Mouse (Mus musculus) CH12.LX (cell line): ENCODE data around the gene Rhbg. TPM values are rescaled to one million over a fixed set of nuclear protein-coding genes. Genes with fewer than 3 reads are reported as not detected.

Experiments
- DNase-seq: peaks from one replicate; pipeline ENCODE4 v3.0.0-alpha.2; 2013; ENCODE audit errors: extremely low read depth
- H3K27ac ChIP-seq: 2 replicates; pipeline ENCODE4 v1.5.1; 2012; ENCODE audit warnings: low read depth, mild to moderate bottlenecking, control low read depth, moderate library complexity; ENCODE audit not compliant: insufficient read depth
- H3K27me3 ChIP-seq: replicated peaks from 2 replicates; pipeline ENCODE3; 2012; ENCODE audit warnings: inconsistent platforms
- H3K36me3 ChIP-seq, 2 experiments: replicated peaks in 1 of 2; 2 replicates each; pipeline versions ENCODE3 to v1.6.1; 2012; ENCODE audit warnings: inconsistent platforms in 1 of 2, low read length in 1 of 2, mild to moderate bottlenecking in 1 of 2, mixed read lengths in 1 of 2, moderate library complexity in 1 of 2; ENCODE audit not compliant: control insufficient read depth in 1 of 2, insufficient read depth in 1 of 2
- H3K4me1 ChIP-seq, 2 experiments: 2 replicates each; pipeline ENCODE4 v1.6.1; 2012; ENCODE audit warnings: inconsistent platforms in 1 of 2, moderate library complexity in 1 of 2; ENCODE audit not compliant: insufficient read depth in 2 of 2, control insufficient read depth in 1 of 2
- H3K4me2 ChIP-seq: 2 replicates; pipeline ENCODE4 v1.6.1; 2012; ENCODE audit warnings: low read depth, mild to moderate bottlenecking, control low read depth; ENCODE audit not compliant: poor library complexity, insufficient read depth, severe bottlenecking
- H3K4me3 ChIP-seq, 3 experiments: fragments of 150-350 bp in 1 of 3; sonication (generic) in 1 of 3; replicated peaks in 1 of 3; 2 replicates each; pipeline versions ENCODE3 to v1.5.1; 2011 to 2012; ENCODE audit warnings: low read depth in 2 of 3, low read length in 2 of 3, mild to moderate bottlenecking in 2 of 3, moderate library complexity in 2 of 3, control low read depth in 1 of 3, improper control_type of control experiment in 1 of 3, inconsistent platforms in 1 of 3, mixed read lengths in 1 of 3; ENCODE audit not compliant: poor library complexity in 1 of 3
- H3K79me2 ChIP-seq: replicated peaks from 2 replicates; pipeline ENCODE4 v1.6.1; 2012; ENCODE audit warnings: mild to moderate bottlenecking, moderate library complexity; ENCODE audit not compliant: control insufficient read depth, poor library complexity, insufficient read depth, severe bottlenecking; ENCODE audit errors: extremely low read depth
- H3K9ac ChIP-seq: 2 replicates; pipeline ENCODE4 v1.6.1; 2012; ENCODE audit warnings: low read depth, mild to moderate bottlenecking, control low read depth, moderate library complexity; ENCODE audit not compliant: insufficient read depth
- H3K9me3 ChIP-seq: replicated peaks from 2 replicates; pipeline ENCODE3; 2012; ENCODE audit warnings: low read length, inconsistent platforms, mixed read lengths
- BHLHE40 ChIP-seq: IDR thresholded peaks from 2 replicates; pipeline ENCODE4 v1.6.1; 2011; ENCODE audit warnings: mild to moderate bottlenecking, low read depth, low read length, improper control_type of control experiment
- CTCF ChIP-seq, 2 experiments: IDR thresholded peaks in 1 of 2; conservative IDR thresholded peaks in 1 of 2; 2 replicates each; pipeline ENCODE4 v1.5.1; 2011 to 2012; ENCODE audit warnings: low read depth in 2 of 2, low read length in 2 of 2, improper control_type of control experiment in 1 of 2, inconsistent platforms in 1 of 2, mild to moderate bottlenecking in 1 of 2, moderate library complexity in 1 of 2
- ELF1 ChIP-seq: IDR thresholded peaks from 2 replicates; pipeline ENCODE4 v1.6.1; 2014; ENCODE audit warnings: low read depth, mild to moderate bottlenecking, inconsistent platforms, low read length, improper control_type of control experiment
- ETS1 ChIP-seq: conservative IDR thresholded peaks from 2 replicates; pipeline ENCODE4 v1.6.1; 2012; ENCODE audit warnings: low read depth, mild to moderate bottlenecking, inconsistent platforms, low read length, improper control_type of control experiment, moderate library complexity
- JUN ChIP-seq: IDR thresholded peaks from 2 replicates; pipeline ENCODE4 v1.6.1; 2011; ENCODE audit warnings: low read depth, mild to moderate bottlenecking, low read length, improper control_type of control experiment, moderate library complexity; ENCODE audit not compliant: insufficient read depth
- JUND ChIP-seq: conservative IDR thresholded peaks from 2 replicates; pipeline ENCODE4 v1.6.1; 2011; ENCODE audit warnings: low read depth, low read length, improper control_type of control experiment
- MAZ ChIP-seq: IDR thresholded peaks from 2 replicates; pipeline ENCODE4 v1.6.1; 2012; ENCODE audit warnings: low read depth, mild to moderate bottlenecking, inconsistent platforms, low read length, improper control_type of control experiment, moderate library complexity
- MEF2A ChIP-seq: IDR thresholded peaks from 2 replicates; pipeline ENCODE4 v1.6.1; 2014; ENCODE audit warnings: low read depth, mild to moderate bottlenecking, inconsistent platforms, low read length, improper control_type of control experiment, borderline replicate concordance
- POLR2AphosphoS2 ChIP-seq: IDR thresholded peaks from 2 replicates; pipeline ENCODE4 v1.6.1; 2011; ENCODE audit warnings: low read depth, low read length, improper control_type of control experiment
- RAD21 ChIP-seq: IDR thresholded peaks from 2 replicates; pipeline ENCODE4 v1.6.1; 2011; ENCODE audit warnings: low read depth, mild to moderate bottlenecking, low read length, improper control_type of control experiment, moderate library complexity
- RCOR1 ChIP-seq: conservative IDR thresholded peaks from 2 replicates; pipeline ENCODE4 v1.6.1; 2012; ENCODE audit warnings: low read depth, mild to moderate bottlenecking, inconsistent platforms, low read length, improper control_type of control experiment
- SMC3 ChIP-seq: IDR thresholded peaks from 2 replicates; pipeline ENCODE4 v1.6.1; 2011; ENCODE audit warnings: low read depth, low read length, improper control_type of control experiment
- TBP ChIP-seq: conservative IDR thresholded peaks from 2 replicates; pipeline ENCODE4 v1.6.1; 2011; ENCODE audit warnings: low read depth, low read length, improper control_type of control experiment
- UBTF ChIP-seq: IDR thresholded peaks from 2 replicates; pipeline ENCODE4 v1.6.1; 2012; ENCODE audit warnings: low read depth, mild to moderate bottlenecking, inconsistent platforms, low read length, improper control_type of control experiment, moderate library complexity
- USF1 ChIP-seq: IDR thresholded peaks from 2 replicates; pipeline ENCODE4 v1.6.1; 2014; ENCODE audit warnings: low read depth, mild to moderate bottlenecking, inconsistent platforms, low read length, improper control_type of control experiment
- ZKSCAN1 ChIP-seq: IDR thresholded peaks from 2 replicates; pipeline ENCODE4 v1.6.1; 2012; ENCODE audit warnings: low read depth, inconsistent platforms, low read length, improper control_type of control experiment, borderline replicate concordance
- dilution Hi-C: fragments of 300-500 bp; cut with MboI; formaldehyde crosslinking; loops from 2 replicates; pipeline ENCODE4 v1.14.3; 2020; ENCODE audit warnings: low sequenced_read_pairs; ENCODE audit not compliant: extremely low pct_unique_long_range_greater_than_20kb, extremely low pct_ligation_motif_present
- in situ Hi-C: fragments of 300-500 bp; cut with MboI; formaldehyde crosslinking; loops from 3 replicates; pipeline ENCODE4 v1.14.3; 2019; ENCODE audit warnings: low sequenced_read_pairs, low pct_ligation_motif_present, low pct_unique_long_range_greater_than_20kb, mixed read lengths
- polyA plus RNA-seq: library from polyadenylated mRNA; unstranded; fragments of >175 nt; gene quantifications from 2 replicates; pipeline ENCODE4 v1.2.1, GENCODE M21; 2012; ENCODE audit warnings: low read depth; ENCODE audit not compliant: insufficient read length
- total RNA-seq, 2 experiments: library from RNA; depleted of rRNA; stranded (reverse); fragments of 300-350 nt in 1 of 2; fragments of >200 nt in 1 of 2; gene quantifications; 2 replicates each; pipeline ENCODE4 v1.2.3; 2012 to 2014

The Rhbg gene
- total and polyA plus RNA-seq, 3 experiments = 0.08 TPM; not detected in 2

DNA sequence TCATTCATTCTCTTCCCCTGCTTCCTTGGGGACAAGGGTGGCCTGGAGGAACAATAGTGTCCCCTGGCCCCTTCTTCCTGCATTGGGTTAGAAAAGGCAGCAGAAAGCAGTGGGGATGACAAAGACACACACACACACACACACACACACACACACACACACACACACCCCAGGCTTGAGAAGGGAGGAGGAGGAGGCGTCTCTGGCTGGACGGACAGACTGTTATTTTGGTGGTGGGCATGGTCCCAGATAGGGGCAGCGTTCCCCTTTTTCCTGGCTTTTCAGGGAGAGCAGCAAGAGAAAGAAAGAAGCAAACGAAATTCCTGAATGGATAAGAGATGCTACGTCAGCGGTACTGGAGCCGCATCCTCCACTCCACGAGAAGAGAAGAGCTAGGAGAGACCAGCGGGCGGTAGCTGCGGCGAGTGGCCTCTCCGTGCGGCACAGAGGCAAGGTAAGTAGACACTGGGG lies 47.6 kb downstream of the Rhbg start:
- no peaks in the 10 kb centered on the region for H3K36me3 ChIP-seq
- dilution Hi-C loops = no loop called here
- H3K27ac ChIP-seq = no peak overlapping the region
- H3K4me1 ChIP-seq = no peaks in the 10 kb centered on the region
- H3K9me3 ChIP-seq = no peaks in the 10 kb centered on the region
- in situ Hi-C loops = no loop called here
- TF ChIP-seq RCOR1 = no peak
- TF ChIP-seq ETS1 = no peak
- no peak for TF ChIP-seq MAZ
- TF ChIP-seq UBTF = no peak
- TF ChIP-seq CTCF (conservative IDR thresholded peaks at IDR 0.05 in 1 of 2, IDR thresholded peaks at IDR 0.05 in 1 of 2; ENCODE audit: low read depth in 2 of 2, low read length in 2 of 2) = no peak
- TF ChIP-seq, all 38 proteins: peak for 0
- H3K4me3 ChIP-seq = no peak overlapping the region
- no peak for DNase-seq
- H3K4me2 ChIP-seq = no peak overlapping the region
- H3K9ac ChIP-seq = no peak overlapping the region
- H3K27me3 ChIP-seq = peaks cover 100% of the 10 kb centered on the region
- H3K79me2 ChIP-seq = no peaks in the 10 kb centered on the region

DNA sequence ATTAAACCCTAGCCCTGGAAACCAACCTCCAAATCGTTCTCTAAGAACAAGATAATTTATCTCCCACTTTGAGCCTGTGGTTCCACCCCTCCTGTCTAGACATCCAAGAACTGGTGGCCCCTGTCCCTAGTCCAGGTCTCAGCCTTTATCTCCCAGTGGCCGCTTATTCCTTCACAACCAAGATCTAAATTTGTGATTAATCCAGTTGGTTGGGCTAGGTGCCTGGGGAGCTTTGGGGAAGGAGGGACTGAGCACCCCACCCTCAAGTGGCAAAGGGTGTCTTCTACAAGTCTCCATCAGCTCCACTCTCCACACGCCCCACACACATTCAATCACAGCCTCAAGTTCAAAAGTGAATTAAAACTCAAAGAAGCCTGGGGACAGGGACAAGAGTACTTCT lies 48.0 kb downstream of the Rhbg start:
- H3K36me3 ChIP-seq = no peaks in the 10 kb centered on the region
- H3K27me3 ChIP-seq = peaks cover 100% of the 10 kb centered on the region
- H3K4me3 ChIP-seq = no peak overlapping the region
- no peaks in the 10 kb centered on the region for H3K4me1 ChIP-seq
- TF ChIP-seq POLR2AphosphoS2 (no peak), JUN (no peak), MEF2A (no peak), TBP (no peak), JUND (no peak), ZKSCAN1 (no peak), UBTF (no peak), BHLHE40 (no peak), USF1 (no peak), SMC3 (no peak), ELF1 (no peak), RAD21 (no peak)
- in situ Hi-C loops (no loop called here), dilution Hi-C loops (no loop called here)
- H3K9ac ChIP-seq = no peak overlapping the region
- no peak for DNase-seq
- H3K4me2 ChIP-seq = no peak overlapping the region
- H3K79me2 ChIP-seq = no peaks in the 10 kb centered on the region
- H3K27ac ChIP-seq = no peak overlapping the region
- H3K9me3 ChIP-seq = no peaks in the 10 kb centered on the region
